Mouse (Mus musculus) kidney, adult 2 months (tissue): Measurements from ENCODE around the gene Zc3h15.

Experiments used
- CTCF ChIP-seq: fragments of 200-500 bp; conservative IDR thresholded peaks from 2 replicates; pipeline ENCODE4 v1.5.1; 2011; ENCODE audit warnings: low read depth, mild to moderate bottlenecking, control low read depth, low read length, moderate library complexity, mixed read lengths; ENCODE audit not compliant: insufficient read depth, insufficient read length
- POLR2A ChIP-seq: fragments of 200-500 bp; IDR thresholded peaks from one replicate; pipeline ENCODE4 v1.6.1; 2011; ENCODE audit warnings: low read depth, low read length, control low read depth

DNA sequence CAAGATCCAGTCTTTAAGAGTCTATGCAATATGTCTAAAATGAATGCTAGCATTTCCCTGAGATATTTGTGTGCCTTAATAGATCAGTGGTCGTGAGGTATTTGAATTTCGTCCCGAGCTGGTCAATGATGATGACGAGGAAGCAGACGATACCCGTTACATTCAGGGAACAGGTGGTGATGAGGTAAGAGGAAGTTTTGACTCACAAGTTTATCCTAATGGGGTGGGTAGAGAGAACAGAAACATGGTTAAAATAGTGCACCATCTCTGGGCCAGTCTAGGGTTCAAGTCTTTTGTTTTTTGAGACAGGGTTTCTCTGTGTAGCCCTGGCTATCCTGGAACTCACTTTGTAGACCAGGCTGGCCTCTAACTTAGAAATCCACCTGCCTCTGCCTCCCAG is 17.1 kb downstream of the Zc3h15 start:
- TF ChIP-seq CTCF (no peak), POLR2A (no peak)
